Mouse (Mus musculus) heart, adult 11 months (tissue): ENCODE measurements around the gene Creld2.
A peak's percentile ranks its signal among the peaks of the same experiment; 100 is the strongest.
"Not testable (repeated sequence)": the region's sequence is repeated elsewhere in the genome, so short reads cannot be mapped to it uniquely, and the experiment has no call there.

Source experiments
- DNase-seq: peaks from one replicate; pipeline ENCODE4 v3.0.0; 2022

Creld2 gene

GRCm38 (mm10) chr15:88819026-88819905 is at the start of gene Creld2, which contains the start of gene Alg12:
TSS of gene Creld2 (plus strand) at chr15:88819646.
TSS of gene Alg12 (minus strand) at chr15:88819318.
- DNase-seq = peak; percentile 100

GRCm38 (mm10) chr15:88774630-88775029 is 44.8 kb upstream of the Creld2 start:
- DNase-seq = not testable (repeated sequence)

- no peak for DNase-seq
Measured at GRCm38 (mm10) chr15:88792140-88792850, 27.2 kb upstream of the Creld2 start.

GRCm38 (mm10) chr15:88794729-88795128 is 24.7 kb upstream of the Creld2 start:
- not testable (repeated sequence) for DNase-seq

GRCm38 (mm10) chr15:88799950-88800371 is 19.5 kb upstream of the Creld2 start:
- DNase-seq = no peak

GRCm38 (mm10) chr15:88800921-88801354 is 18.5 kb upstream of the Creld2 start:
- no peak for DNase-seq

GRCm38 (mm10) chr15:88801903-88802302 is 17.5 kb upstream of the Creld2 start:
- no peak for DNase-seq

- no peak for DNase-seq
Measured at GRCm38 (mm10) chr15:88802348-88802747, 17.1 kb upstream of the Creld2 start.

GRCm38 (mm10) chr15:88808121-88808520 is 11.3 kb upstream of the Creld2 start:
- peak; percentile 79 for DNase-seq

GRCm38 (mm10) chr15:88810369-88810768 is 9.1 kb upstream of the Creld2 start:
- peak; percentile 78 for DNase-seq

GRCm38 (mm10) chr15:88813262-88813661 is 6.2 kb upstream of the Creld2 start:
- DNase-seq = no peak

- DNase-seq = peak; percentile 76
Measured at GRCm38 (mm10) chr15:88813873-88814272, 5.6 kb upstream of the Creld2 start.

GRCm38 (mm10) chr15:88814411-88815047 is 4.9 kb upstream of the Creld2 start:
- DNase-seq = peak; percentile 76

GRCm38 (mm10) chr15:88815196-88815700 is 4.2 kb upstream of the Creld2 start:
- peak; percentile 85 for DNase-seq

GRCm38 (mm10) chr15:88819906-88820303 is 459 bp downstream of the Creld2 start:
- DNase-seq = no peak

- DNase-seq = no peak
Measured at GRCm38 (mm10) chr15:88821403-88821802, 2.0 kb downstream of the Creld2 start.

- no peak for DNase-seq
Measured at GRCm38 (mm10) chr15:88822513-88822912, 3.1 kb downstream of the Creld2 start.

GRCm38 (mm10) chr15:88823376-88823775 is 3.9 kb downstream of the Creld2 start:
- DNase-seq = no peak

GRCm38 (mm10) chr15:88827466-88827865 is 8.0 kb downstream of the Creld2 start:
- DNase-seq = no peak

GRCm38 (mm10) chr15:88827991-88828799 is 8.7 kb downstream of the Creld2 start:
- peak; percentile 98 for DNase-seq

GRCm38 (mm10) chr15:88828800-88829705 is 9.6 kb downstream of the Creld2 start:
- peak; percentile 98 for DNase-seq
